Mouse (Mus musculus) c-Kit-negative CD71-positive TER-119-positive erythroid progenitor cells, embryonic 14.5 days (primary cell): ENCODE results near the gene Zfp52.
A peak's percentile ranks its signal among the peaks of the same experiment; 100 is the strongest.

ENCODE experiments used
- DNase-seq: peaks from one replicate; pipeline ENCODE4 v3.0.0-alpha.2; 2013; ENCODE audit warnings: low read depth, low spot score

Gene Zfp52

DNA sequence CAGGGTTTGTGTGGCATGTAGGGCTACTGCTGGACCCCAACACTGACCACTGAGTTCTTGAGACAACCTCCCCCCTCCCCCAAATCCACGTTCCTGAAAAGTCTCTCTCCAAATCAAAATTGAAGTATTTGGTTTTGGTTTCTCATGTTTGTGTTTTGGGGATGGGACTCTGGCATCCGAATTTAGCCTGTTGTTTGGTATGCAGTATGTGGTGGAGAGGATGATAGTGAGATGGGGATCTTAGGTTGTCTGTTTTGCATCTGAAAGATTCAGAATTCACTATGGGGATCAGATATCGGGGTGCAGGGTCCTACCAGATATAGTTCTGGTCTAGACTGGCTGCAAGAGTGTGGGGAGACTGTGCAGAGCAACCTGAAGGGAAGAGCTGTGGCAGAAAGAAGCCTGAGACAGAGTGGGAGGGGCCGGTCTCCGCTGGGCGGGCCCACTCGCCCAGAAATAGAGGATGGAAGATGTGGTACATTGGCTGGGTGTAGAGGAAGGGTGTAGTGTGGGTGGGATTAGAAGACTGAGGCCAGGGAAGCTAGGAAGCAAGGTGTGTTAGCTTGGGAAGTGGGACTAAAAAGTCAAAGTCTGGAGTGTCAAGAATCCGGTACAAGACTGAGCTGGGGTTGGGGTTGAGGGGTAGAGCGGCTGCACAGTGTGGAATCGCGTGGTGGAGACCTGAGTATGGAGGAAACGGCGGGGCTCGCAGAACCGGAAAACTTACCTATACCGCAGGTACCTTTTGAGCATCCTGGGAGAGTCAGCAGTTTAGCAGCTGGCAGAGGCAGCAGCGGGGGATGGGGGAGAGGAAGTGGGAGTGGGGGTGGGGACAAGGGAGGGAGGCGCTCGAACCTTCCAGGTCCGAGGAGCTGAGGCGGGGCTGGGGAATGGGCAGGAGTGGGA lies at the start of gene Zfp52:
TSS of gene Zfp52 (plus strand) at position 444 of the 906 bp plus-strand sequence.
- no peak for DNase-seq

DNA sequence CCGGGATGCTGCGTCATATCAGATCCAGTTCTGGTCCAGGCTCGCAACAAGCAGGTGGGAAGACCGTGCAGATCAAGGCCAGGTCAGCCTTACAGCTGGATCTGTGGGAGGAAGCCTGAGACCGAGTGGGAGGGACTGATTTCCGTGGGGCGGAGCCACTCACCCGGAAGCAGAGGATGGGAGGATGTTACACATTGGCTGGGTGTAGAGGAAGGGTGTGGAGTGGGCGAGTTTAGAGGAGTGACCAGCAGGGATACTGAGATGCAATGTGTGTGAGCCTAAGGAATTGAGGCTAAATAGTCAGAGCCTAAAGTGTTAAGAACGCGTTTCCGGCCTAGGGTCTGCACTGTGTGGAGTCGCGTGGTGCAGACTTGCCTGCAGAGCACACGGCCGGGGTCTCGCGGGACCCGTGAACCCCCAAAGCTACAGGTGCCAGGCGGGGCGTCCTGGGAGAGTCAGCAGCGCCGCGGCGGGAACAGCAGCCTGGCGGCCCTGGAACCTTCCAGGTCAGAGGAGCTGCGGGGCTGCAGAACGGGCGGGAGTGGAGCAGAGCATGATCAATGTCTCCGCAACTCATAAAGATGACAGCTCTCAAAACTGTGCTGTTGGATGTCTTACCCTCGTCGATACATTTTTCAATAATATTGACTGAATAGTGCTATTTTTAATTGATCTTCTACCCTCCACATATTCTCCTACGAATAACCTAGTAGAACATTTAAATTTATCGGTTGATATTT lies 46.4 kb upstream of the Zfp52 start, which contains the start of gene Zfp53:
TSS of gene Zfp53 (plus strand) at position 239 of the 740 bp plus-strand sequence.
- DNase-seq, result peak; percentile 68

DNA sequence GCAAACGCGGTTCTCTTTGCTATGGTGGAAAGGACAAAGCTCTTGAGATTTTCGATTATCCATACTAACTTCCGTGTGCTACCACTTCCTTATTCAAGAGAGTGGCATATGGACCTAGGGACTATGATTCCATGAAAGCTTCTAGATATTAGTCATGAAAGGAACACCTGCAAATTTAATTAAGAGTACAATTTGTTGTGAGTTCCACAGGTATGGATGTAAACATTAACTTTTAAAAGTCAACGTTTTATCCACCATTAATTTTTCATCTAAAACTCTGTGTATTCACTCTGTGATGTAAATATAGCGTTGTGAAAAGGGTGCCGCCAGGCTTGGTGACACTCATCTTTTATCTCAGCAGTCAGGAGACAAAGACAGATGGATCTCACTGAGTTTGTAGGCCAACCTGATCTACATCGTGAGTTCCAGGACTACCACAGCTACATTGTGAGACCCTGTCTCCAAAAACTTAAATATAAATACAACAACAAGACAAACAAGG lies 45.8 kb upstream of the Zfp52 start:
- no peak for DNase-seq

DNA sequence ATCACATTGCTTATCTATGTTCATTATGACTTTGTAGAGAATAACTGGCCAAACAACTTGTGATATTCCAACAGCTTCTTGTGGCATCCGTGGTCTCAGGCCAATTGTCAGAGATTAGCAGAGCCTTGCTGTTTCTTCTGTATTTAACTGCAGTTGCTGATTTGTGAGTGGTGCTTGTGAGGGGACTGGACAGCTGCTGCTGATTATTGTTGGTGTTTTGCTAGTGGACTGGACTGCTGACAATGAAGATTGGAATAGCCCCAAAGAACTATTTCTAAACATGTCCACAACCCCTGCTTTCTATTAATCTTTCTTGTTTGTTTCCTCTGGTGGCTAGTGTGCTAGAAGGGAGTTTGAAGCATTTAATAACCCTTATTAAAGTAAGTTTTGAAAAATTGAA lies 34.0 kb upstream of the Zfp52 start:
- no peak for DNase-seq

DNA sequence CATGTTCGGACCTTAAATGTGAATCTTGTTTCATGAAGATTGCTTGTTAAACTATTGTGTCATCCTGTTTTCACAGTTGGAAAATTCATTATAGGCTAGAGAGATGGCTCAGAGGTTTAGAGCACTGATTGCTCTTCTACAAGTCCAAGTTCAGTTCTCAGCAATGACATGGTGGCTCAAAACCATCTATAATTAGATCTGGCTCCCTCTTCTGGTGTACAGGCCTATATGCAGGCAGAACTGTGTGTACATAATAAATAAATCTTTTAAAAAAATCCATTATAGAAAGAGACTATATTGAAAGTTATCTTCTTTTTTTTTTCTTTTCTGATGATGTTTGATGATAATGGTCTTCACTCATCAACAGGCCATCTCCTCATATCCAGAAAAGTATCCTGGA lies 30.8 kb upstream of the Zfp52 start:
- DNase-seq, result no peak

DNA sequence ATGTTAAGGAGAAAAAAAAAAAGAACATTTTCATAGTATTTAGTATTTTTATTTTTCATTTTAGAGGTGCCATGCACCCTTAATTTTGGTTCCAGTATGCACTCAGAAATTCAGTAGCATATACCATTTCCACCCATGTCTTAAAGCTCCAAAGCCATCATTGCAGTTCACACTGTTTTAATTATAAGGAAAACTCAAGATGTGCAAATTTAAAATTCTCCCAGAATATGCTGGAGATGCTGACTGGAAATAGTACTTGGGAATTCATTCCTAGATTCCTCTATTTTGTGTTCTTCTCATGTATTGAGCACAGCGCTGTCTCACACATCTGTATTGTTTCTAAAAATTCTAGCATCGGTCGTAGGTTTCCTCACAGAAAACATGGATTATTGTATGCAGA lies 29.1 kb upstream of the Zfp52 start:
- DNase-seq, result no peak

DNA sequence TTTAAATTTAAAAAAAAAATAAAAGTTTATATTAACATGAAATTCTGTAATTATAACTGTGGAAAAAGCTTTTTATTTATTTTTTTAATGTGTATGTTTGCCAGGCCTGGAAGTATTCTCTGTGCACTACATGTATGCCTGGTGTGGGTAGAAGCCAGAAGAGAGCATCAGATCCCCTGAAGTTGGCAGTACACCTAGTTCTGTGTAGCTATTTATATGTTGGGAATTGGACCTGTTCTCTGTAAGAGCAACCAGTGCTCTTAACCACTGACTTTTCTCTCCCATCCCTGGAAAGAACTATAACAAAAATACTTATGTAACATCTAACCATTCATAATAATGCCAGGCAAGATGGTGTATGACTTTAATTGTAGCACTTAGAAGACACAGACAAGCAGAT lies 25.6 kb upstream of the Zfp52 start:
- DNase-seq, result no peak

DNA sequence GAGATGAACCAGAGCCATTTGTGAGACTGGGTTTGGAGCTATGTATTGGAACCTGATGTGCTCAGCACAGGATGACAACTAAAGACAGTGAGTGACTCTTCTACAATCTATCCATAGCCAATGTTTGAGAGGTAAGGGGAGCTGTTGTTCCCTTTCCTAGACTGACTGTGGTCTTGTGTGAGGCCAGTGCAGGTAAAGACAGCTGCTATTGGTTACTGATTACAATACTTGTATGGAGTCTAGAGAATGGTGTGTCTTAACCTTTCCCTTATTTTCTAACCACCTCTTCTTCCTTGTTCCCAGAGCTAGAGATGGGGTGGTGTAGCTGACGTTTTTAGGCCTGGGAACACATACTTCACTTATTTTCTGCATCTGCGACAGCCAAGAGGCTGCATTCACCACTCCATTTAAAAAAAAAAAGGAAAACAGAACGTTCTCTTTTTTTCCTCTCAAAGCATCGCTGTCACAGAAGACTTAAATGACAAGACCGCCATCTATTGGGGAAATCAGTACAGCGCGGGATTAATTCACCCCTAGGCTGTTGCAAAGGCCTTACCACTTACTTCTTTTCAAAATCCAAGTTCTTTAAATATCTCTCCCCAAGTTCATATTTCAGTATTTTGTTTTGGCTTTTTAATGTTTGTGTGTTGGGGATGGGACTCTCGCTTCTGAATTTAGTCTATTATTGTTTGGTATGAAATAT lies 19.8 kb upstream of the Zfp52 start:
- peak; percentile 60 for DNase-seq

DNA sequence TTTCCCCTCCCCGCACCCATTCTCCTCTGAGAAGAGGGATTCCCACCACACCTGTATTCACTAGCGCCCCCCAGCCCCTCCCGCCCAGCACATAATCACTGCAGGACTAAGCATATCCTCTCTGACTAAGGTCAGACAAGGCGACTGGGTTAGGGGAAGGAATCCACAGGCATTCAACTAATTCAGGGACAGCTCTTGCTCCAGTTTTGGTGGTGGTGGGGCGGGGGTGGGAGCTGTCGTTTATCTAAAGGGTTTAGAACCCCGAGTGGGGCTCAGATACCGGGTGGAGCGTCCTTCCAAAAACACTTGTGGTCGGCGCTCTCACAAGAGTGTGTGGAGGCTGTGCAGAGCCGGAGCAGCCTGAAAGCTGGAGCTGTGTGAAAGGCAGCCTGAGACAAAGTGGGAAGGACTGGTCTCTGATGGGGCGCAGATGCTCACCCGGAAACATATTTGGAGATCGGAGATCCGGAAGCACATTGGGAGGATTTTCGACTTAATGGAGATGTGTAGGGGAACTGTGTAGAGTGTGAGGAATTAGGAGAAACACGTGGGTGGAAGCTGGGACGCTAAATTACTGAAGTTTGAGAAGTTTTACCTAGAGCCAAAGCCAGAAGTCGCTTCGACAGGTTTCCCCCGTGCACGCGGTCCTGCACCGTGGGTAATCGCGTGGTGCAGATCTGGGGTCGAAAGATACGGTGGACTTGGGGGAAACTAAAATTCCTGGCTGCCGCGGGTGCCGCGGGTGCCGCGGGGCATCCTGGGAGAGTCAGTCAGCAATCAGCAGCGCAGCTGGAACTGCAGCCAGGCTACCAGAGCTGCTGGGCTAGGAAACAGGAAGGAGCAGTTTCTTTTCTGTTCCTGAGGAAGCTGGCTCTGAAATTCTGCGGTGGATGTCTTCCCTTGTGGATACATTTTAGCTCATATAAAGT lies 18.9 kb upstream of the Zfp52 start:
- DNase-seq, result peak; percentile 47

DNA sequence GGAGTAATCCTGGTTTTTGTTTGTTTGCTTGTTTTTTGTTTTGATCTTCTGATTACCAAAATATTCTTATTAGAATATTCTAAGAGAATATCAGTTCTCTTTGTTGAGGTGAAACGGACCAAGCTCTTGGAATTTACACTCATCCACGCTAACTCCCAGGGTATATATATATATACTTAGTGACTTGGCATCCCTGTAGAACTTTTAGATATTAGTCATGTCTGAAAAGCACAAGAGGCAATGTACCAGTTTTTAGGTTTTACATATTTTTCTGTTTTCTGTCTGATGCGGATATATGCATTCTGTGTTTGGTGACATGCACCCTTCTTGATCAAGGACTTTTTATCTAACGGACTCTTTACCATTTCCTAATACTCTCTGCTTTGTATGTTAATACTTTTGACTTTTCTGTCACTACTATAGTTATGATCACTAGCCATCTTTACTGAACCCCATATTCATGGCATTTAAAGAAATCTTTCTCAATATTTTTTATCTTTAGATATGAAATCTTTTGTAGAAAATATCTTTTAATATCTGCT lies 18.1 kb upstream of the Zfp52 start:
- DNase-seq, result no peak

DNA sequence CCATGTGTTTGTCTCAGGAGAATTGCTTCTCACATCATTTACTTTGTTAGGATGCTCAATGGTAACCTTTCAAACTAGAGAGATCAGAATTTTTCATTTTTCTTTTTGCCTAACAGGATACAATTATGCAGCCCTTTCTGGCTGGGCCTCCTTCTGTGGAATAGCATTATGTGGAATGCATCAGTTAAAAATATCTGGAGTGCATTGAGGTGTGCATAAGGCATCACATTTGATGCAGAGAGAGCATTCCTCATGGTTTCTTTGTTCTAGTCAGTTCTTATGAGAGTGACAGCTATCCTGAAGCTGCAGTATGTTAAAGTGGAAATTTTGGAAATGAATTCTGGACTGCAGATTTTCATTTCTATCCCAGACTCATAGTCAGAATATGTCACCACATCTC lies 9.1 kb upstream of the Zfp52 start:
- no peak for DNase-seq

DNA sequence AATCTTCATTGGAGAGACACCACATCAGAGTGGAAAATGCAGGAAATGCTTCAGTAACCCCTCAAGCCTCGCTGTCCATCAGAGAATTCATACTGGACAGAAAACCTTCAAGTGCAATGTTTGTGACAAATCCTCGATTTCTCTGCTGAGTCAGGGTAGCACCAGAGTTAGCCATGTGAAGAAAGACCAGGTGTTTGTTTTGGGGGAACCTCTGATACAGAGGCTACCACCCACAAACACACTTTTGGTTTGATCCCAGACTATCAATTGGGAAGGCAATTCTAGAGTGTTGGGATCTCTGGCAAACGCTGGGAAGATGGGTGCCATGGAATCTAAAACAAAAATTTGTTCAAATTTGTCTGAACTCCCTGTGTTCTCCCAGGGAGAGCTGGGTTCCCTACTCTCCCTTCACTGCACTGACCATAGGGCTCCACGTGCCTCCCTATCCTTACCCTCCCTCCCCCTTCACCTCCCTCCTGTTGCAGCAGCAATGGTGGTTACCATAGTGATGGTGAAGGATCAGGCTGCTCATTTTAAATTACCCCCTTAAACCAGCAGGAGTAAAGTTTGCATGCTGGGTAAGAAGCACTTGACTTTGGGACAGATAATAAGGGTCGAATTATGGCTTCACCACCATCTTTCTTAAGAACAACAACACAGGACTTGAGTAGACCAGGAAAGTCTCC lies 4.6 kb upstream of the Zfp52 start:
- no peak for DNase-seq

DNA sequence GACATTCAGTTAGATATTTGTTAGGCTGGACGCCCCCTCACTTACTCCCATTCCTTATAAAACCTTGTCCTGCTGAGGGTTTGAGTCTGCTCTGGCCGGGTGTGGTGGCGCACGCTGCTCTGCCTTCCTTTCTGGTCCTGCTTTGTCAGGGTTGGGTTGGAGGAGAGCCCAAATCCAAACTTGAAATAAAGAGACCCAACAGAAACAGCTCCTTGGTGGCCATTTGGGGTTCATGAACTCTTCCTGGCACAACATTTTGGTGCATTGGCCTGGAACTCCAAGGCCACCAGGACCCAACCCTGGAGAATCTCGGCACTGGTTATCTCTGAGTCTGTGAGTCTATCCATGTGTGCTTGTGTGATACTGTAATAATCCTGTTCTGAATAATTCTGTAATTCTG lies 3.7 kb upstream of the Zfp52 start:
- no peak for DNase-seq

DNA sequence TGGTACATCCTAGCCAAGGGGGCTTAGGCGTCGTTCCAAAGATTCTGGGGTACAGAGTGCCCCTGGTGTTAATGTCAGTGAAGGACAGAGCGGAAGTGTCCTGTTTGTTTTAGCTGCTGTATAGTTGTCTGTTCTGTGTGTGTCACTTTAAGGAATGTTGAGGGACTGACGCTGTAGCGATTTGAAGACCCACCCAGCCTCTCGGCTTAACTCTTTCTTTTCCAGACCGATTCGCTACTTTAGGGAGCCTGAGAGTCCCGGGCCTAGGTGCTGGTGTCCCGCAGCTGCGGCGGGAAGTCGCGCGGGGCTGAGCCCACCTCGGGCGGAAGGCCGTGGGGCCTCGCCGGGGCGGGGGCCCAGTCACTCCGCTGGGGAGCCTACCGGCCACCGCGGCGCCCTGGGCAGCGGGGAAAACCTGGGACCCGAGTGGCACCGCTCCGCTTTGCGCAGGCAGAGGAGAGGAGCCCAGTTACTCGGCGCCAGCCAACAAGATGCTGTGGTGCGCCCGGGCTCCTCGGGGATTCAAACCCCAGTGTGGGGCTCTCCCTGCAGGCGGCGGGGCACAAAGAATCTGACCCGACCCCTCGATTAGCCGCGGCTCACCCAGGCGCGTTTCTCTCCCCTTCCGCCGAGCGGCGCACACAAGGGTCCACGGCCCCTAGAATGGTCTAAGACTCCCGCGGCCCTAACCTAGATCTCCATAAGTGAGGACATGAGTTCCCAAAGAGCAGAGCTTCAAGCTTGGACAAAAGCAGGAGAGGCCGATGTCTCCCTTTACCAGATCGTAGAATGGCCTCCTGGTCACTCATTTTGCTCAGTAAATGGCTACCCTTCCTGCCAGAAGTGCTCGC lies 3.0 kb upstream of the Zfp52 start:
- DNase-seq, result no peak

DNA sequence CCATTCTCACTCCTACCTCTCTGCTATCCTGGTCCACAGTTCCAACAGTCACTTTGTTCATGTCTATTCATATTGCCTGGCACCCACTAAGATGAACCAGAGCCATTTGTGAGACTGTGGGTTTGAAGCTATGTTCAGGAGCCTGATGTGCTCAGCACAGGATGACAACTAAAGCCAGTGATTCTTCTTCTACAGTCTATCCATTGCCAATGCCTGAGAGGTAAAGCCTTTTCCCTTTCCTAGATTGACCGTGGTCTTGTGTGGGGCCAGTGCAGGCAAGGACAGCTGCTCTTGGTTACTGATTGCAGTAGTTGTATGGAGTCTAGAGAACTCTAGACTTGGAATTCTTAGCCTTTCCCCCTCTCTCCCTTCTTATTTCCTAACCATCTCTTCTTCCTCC lies 1.4 kb upstream of the Zfp52 start:
- no peak for DNase-seq

DNA sequence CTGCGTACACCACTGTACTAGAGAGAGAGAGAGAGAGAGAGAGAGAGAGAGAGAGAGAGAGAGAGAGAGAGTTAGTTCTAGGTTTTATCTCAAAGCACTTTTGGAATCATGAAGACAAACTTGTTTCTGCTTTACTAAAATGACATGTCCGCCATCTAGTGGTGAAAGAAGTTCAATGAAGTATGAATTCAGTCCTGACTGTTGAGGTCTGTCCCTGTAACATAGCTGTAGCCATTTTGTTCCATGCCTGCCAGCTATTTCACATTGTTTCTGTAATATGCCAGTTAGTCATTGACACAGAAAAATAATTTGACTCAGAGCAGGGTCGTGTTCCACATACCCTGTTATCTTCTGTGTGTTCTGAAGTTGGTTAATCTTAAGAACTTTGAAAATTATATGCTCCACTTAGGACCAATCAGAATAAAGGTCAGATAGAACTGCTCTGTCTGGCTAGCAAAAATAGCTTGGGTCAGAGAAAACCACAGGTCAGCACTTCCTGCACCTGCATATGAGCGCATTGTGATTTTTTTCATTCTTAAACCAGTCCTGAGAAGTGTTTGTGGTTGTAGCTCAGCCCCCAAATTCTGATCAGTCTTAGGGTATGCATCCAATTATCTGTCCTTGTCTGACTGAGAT lies 761 bp upstream of the Zfp52 start:
- peak; percentile 55 for DNase-seq

DNA sequence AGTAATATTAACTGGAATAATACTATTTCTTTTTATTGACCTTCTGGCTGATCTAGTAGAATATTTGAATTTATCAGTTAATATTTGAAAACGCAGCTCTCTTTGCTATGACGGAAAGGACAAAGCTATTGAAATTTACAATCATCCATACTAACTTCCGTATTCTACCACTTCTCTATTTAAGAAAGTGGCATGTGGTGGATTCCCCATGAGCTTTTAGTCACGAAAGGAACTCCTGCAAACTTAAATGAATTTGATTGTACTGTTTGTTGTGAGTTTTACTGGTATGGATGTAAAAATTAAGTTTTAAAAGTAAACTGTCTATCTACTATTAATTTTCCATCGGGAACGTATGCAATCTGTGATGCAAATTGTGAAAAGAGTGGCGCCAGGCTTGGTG lies 757 bp downstream of the Zfp52 start:
- no peak for DNase-seq

DNA sequence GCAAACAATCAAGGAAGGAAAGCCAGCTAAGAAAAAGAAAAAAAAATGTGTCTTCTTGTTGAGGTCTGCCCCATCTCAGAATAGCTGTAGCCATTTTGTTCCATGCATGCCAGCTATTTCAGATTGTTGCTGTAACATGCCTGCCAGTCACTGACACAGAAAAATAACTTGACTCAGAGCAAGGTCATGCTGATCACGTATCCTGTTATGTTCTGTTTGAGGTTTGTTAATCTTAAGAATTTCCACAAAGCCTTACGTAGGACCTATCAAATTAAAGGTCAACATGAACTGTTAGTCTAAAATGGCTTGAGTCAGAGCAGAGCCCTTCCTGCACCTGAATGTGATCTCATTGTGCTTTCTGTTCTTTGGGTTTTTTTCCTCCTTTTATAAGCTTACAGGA lies 1.3 kb downstream of the Zfp52 start:
- no peak for DNase-seq

DNA sequence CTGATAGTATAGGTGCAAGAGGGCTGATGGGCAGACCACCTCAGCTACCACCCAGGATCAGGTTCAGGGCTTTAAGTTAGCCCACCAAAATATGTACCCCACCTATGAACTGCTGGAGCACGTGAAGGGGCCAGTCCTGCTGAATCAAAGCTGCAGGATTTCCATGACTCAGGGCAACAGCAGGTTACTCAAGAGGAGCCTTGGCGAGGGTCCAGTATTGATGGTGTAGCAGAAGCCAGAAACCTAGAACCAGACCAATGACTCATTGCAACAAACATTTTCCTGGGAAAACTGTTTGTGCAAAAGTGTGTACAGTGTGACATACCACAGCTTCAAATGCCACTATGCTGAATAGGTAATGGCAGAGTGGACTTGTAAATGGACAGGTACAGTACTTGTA lies 22.5 kb downstream of the Zfp52 start:
- DNase-seq, result no peak
